Mouse (Mus musculus): ENCODE measurements around the gene Cul9. TPM values are rescaled to one million over a fixed set of nuclear protein-coding genes. Genes with fewer than 3 reads are reported as not detected.

Gene Cul9
- polyA plus RNA-seq, 1 experiment = 22.9 TPM

DNA sequence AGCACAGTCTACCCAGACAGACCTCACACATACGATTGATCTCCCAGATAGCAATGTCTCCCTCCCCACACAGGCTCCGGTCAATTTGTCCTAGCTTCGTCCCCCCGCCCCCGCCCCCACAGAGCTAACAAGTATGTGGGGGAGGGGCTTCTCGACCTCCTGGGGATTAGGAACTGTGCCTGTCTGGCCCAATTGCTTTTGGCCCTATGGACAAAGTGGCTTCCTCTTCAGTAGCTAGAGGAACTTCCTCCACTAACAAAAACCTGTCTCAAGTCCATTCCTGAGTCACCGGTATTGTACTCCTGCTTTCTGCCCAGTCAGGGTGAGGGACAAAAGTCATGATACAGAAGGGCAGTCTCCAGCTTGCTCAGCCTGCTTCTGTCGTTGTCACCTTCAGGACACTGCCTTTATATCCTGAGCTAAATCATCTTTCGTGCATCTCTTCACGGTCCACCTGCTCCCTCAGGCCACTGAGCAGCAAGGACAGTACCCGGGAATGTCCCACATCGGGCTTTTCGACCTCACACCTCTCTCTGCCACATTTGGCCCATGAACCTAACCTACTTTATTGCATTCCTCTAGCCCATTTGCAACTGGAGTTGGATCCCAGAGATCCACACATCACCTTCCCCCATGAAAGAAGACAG, 92.8 kb downstream of the Cul9 start:
- DNase-seq (ENCODE audit: low spot score) = no peak

DNA sequence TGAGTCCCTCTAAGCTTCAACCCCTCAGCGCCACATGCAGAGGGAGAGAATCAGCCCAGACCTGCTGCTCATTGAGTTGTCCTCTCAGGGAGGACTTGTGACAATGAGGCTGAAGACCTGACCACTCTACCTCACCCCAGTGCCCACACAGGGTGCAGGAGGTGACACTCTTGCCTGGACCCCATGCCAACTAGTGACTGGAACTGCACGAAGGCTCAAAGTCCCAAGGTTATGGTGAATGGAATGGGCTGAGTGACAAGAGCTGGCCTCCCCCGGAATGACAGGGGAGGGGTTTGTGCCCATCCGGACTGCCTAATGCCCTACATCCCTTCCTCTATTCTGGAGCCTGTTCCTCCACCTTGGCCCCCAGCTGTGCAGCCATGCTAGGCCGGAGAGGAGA, 93.5 kb downstream of the Cul9 start:
- DNase-seq (ENCODE audit: low spot score) = no peak

Other genes with a start within 250 kb of the Cul9 start
- 19.8 and 27.6 TPM in 2 replicates for gene Dlk2, start 249.0 kb downstream of the Cul9 start, polyA plus RNA-seq (2012; rRNA removed)
- 16.3 and 19.3 TPM in 2 replicates for gene Abcc10, start 218.0 kb downstream of the Cul9 start, polyA plus RNA-seq (2012; rRNA removed)
- gene Zfp318, start 162.7 kb downstream of the Cul9 start, polyA plus RNA-seq (2012; rRNA removed) = 10.1 and 11.7 TPM in 2 replicates
- 0.76 and 1.6 TPM in 2 replicates for gene Crip3, start 117.5 kb downstream of the Cul9 start, polyA plus RNA-seq (2012; rRNA removed)
- not detected in 2 replicates for gene Slc22a7, start 107.9 kb downstream of the Cul9 start, polyA plus RNA-seq (2012; rRNA removed)
- 0.06 and 0.07 TPM in 2 replicates for gene Ttbk1, start 58.7 kb downstream of the Cul9 start, polyA plus RNA-seq (2012; rRNA removed)
- gene Dnph1, start 49.7 kb downstream of the Cul9 start, polyA plus RNA-seq (2012; rRNA removed) = 6.1 and 7.0 TPM in 2 replicates
- 122 and 145 TPM in 2 replicates for gene Srf, start 9.8 kb upstream of the Cul9 start, polyA plus RNA-seq (2012; rRNA removed)
- 14.9 and 21.1 TPM in 2 replicates for gene Ptk7, start 83.1 kb upstream of the Cul9 start, polyA plus RNA-seq (2012; rRNA removed)
- gene Klc4, start 99.6 kb upstream of the Cul9 start, polyA plus RNA-seq (2012; rRNA removed) = 16.5 and 21.6 TPM in 2 replicates
- gene Mrpl2, start 99.8 kb upstream of the Cul9 start, polyA plus RNA-seq (2012; rRNA removed) = 49.8 and 54.6 TPM in 2 replicates
- 23.5 and 29.9 TPM in 2 replicates for gene Cul7, start 103.9 kb upstream of the Cul9 start, polyA plus RNA-seq (2012; rRNA removed)
- gene Rrp36, start 128.0 kb upstream of the Cul9 start, polyA plus RNA-seq (2012; rRNA removed) = 37.1 and 44.6 TPM in 2 replicates
- 99.0 and 106 TPM in 2 replicates for gene Mea1, start 132.4 kb upstream of the Cul9 start, polyA plus RNA-seq (2012; rRNA removed)
- 56.6 and 59.4 TPM in 2 replicates for gene Klhdc3, start 134.5 kb upstream of the Cul9 start, polyA plus RNA-seq (2012; rRNA removed)
- 42.6 and 46.2 TPM in 2 replicates for gene Ppp2r5d, start 158.7 kb upstream of the Cul9 start, polyA plus RNA-seq (2012; rRNA removed)
- 30.1 and 34.3 TPM in 2 replicates for gene Pex6, start 165.1 kb upstream of the Cul9 start, polyA plus RNA-seq (2012; rRNA removed)
- 0.78 and 1.2 TPM in 2 replicates for gene Gnmt, start 182.8 kb upstream of the Cul9 start, polyA plus RNA-seq (2012; rRNA removed)
- 64.3 and 66.7 TPM in 2 replicates for gene Cnpy3, start 205.8 kb upstream of the Cul9 start, polyA plus RNA-seq (2012; rRNA removed)
- 0.06 TPM in 1 of 2 replicates, not detected in the other for gene Ptcra, start 217.3 kb upstream of the Cul9 start, polyA plus RNA-seq (2012; rRNA removed)
- gene 2310039H08Rik, start 226.2 kb upstream of the Cul9 start, polyA plus RNA-seq (2012; rRNA removed) = 38.8 and 48.8 TPM in 2 replicates
- 66.8 and 70.0 TPM in 2 replicates for gene Rpl7l1, start 236.3 kb upstream of the Cul9 start, polyA plus RNA-seq (2012; rRNA removed)

All from urinary bladder, adult 2 months (tissue).